Mouse (Mus musculus): ENCODE measurements around the gene Sbk3. TPM values are rescaled to one million over a fixed set of nuclear protein-coding genes. Genes with fewer than 3 reads are reported as not detected.

Sbk3 gene
- polyA plus RNA-seq, 1 experiment, result not detected

GRCm38 (mm10) chr7:4923586-4924364 lies 47.2 kb downstream of the Sbk3 start:
- Histone ChIP-seq H3K4me3 (ENCODE audit: low read depth, low read length) (peak overlapping the region; percentile 14), H3K27me3 (ENCODE audit: control insufficient read depth, insufficient read depth, low read length) (peaks cover 12% of the 10 kb centered on the region; the same call in 1 of the 2 replicates), H3K36me3 (ENCODE audit: control insufficient read depth, insufficient read depth, low read length) (peaks cover 20% of the 10 kb centered on the region), H3K4me1 (ENCODE audit: control insufficient read depth, insufficient read depth, insufficient read length, low read length) (peaks cover 2% of the 10 kb centered on the region), H3K27ac (ENCODE audit: insufficient read depth, low read depth, low read length) (peak overlapping the region; percentile 39; the same call in 1 of the 2 replicates)
- TF ChIP-seq CTCF (IDR thresholded peaks at IDR 0.05; ENCODE audit: extremely low read depth, insufficient read length, insufficient replicate concordance, low read depth, low read length), result no peak
- TF ChIP-seq POLR2A (IDR thresholded peaks at IDR 0.05; ENCODE audit: low read depth, low read length), result no peak
- 9% methylated on average over 37 of the region's 37 CpGs for WGBS

- WGBS, result 5% methylated on average over 14 of the region's 14 CpGs
- H3K27ac ChIP-seq (ENCODE audit: insufficient read depth, low read depth, low read length), result no peak overlapping the region
- peaks cover 2% of the 10 kb centered on the region for H3K4me1 ChIP-seq (ENCODE audit: control insufficient read depth, insufficient read depth, insufficient read length, low read length)
- TF ChIP-seq POLR2A (IDR thresholded peaks at IDR 0.05; ENCODE audit: low read depth, low read length), result no peak
- peaks cover 12% of the 10 kb centered on the region; the same call in 1 of the 2 replicates for H3K27me3 ChIP-seq (ENCODE audit: control insufficient read depth, insufficient read depth, low read length)
- peaks cover 23% of the 10 kb centered on the region for H3K36me3 ChIP-seq (ENCODE audit: control insufficient read depth, insufficient read depth, low read length)
- H3K4me3 ChIP-seq (ENCODE audit: low read depth, low read length), result peak overlapping the region; percentile 28
Observed at GRCm38 (mm10) chr7:4922931-4923565, 47.9 kb downstream of the Sbk3 start.

GRCm38 (mm10) chr7:4922508-4922907 lies 48.5 kb downstream of the Sbk3 start:
- Histone ChIP-seq H3K4me3 (ENCODE audit: low read depth, low read length) (peak overlapping the region; percentile 28), H3K27ac (ENCODE audit: insufficient read depth, low read depth, low read length) (no peak overlapping the region), H3K4me1 (ENCODE audit: control insufficient read depth, insufficient read depth, insufficient read length, low read length) (peaks cover 2% of the 10 kb centered on the region), H3K36me3 (ENCODE audit: control insufficient read depth, insufficient read depth, low read length) (peaks cover 23% of the 10 kb centered on the region), H3K27me3 (ENCODE audit: control insufficient read depth, insufficient read depth, low read length) (peaks cover 12% of the 10 kb centered on the region; the same call in 1 of the 2 replicates)
- WGBS, result 3% methylated on average over 14 of the region's 14 CpGs
- TF ChIP-seq POLR2A (IDR thresholded peaks at IDR 0.05; ENCODE audit: low read depth, low read length) (no peak), CTCF (IDR thresholded peaks at IDR 0.05; ENCODE audit: extremely low read depth, insufficient read length, insufficient replicate concordance, low read depth, low read length) (no peak)

GRCm38 (mm10) chr7:4921824-4922482 lies 49.0 kb downstream of the Sbk3 start, which contains the start of gene Nat14:
Nat14 (plus strand) TSS chr7:4922028.
- TF ChIP-seq CTCF (IDR thresholded peaks at IDR 0.05; ENCODE audit: extremely low read depth, insufficient read length, insufficient replicate concordance, low read depth, low read length) (no peak), POLR2A (IDR thresholded peaks at IDR 0.05; ENCODE audit: low read depth, low read length) (no peak)

GRCm38 (mm10) chr7:4920976-4921823 lies 49.8 kb downstream of the Sbk3 start:
- Histone ChIP-seq H3K4me3 (ENCODE audit: low read depth, low read length) (no peak overlapping the region), H3K27ac (ENCODE audit: insufficient read depth, low read depth, low read length) (no peak overlapping the region), H3K27me3 (ENCODE audit: control insufficient read depth, insufficient read depth, low read length) (peaks cover 12% of the 10 kb centered on the region; the same call in 1 of the 2 replicates), H3K36me3 (ENCODE audit: control insufficient read depth, insufficient read depth, low read length) (peaks cover 23% of the 10 kb centered on the region), H3K4me1 (ENCODE audit: control insufficient read depth, insufficient read depth, insufficient read length, low read length) (peaks cover 5% of the 10 kb centered on the region)
- 65% methylated on average over 23 of the region's 23 CpGs for WGBS
- TF ChIP-seq CTCF (IDR thresholded peaks at IDR 0.05; ENCODE audit: extremely low read depth, insufficient read length, insufficient replicate concordance, low read depth, low read length) (no peak), POLR2A (IDR thresholded peaks at IDR 0.05; ENCODE audit: low read depth, low read length) (no peak)

More at GRCm38 (mm10) chr7:4921824-4922482, 49.0 kb downstream of the Sbk3 start, which contains the start of gene Nat14:
- H3K27me3 ChIP-seq (ENCODE audit: control insufficient read depth, insufficient read depth, low read length), result peaks cover 12% of the 10 kb centered on the region; the same call in 1 of the 2 replicates
- 31% methylated on average over 8 of the region's 8 CpGs for WGBS
- peaks cover 23% of the 10 kb centered on the region for H3K36me3 ChIP-seq (ENCODE audit: control insufficient read depth, insufficient read depth, low read length)
- peak within 1 kb of the TSS; percentile 28 for H3K4me3 ChIP-seq (ENCODE audit: low read depth, low read length)
- H3K4me1 ChIP-seq (ENCODE audit: control insufficient read depth, insufficient read depth, insufficient read length, low read length), result peaks cover 2% of the 10 kb centered on the region
- H3K27ac ChIP-seq (ENCODE audit: insufficient read depth, low read depth, low read length), result no peak within 1 kb of the TSS

- H3K4me1 ChIP-seq (ENCODE audit: control insufficient read depth, insufficient read depth, insufficient read length, low read length), result peaks cover 8% of the 10 kb centered on the region
- TF ChIP-seq CTCF (IDR thresholded peaks at IDR 0.05; ENCODE audit: extremely low read depth, insufficient read length, insufficient replicate concordance, low read depth, low read length) (no peak), POLR2A (IDR thresholded peaks at IDR 0.05; ENCODE audit: low read depth, low read length) (no peak)
- no peak overlapping the region for H3K4me3 ChIP-seq (ENCODE audit: low read depth, low read length)
- no peak overlapping the region for H3K27ac ChIP-seq (ENCODE audit: insufficient read depth, low read depth, low read length)
- peaks cover 23% of the 10 kb centered on the region for H3K36me3 ChIP-seq (ENCODE audit: control insufficient read depth, insufficient read depth, low read length)
- WGBS, result 94% methylated on average over 19 of the region's 19 CpGs
- peaks cover 12% of the 10 kb centered on the region; the same call in 1 of the 2 replicates for H3K27me3 ChIP-seq (ENCODE audit: control insufficient read depth, insufficient read depth, low read length)
Observed at GRCm38 (mm10) chr7:4920496-4920895, 50.5 kb downstream of the Sbk3 start.

All from small intestine, adult 2 months (tissue).